Mouse (Mus musculus): ENCODE measurements around the gene Wbp2nl. TPM values are rescaled to one million over a fixed set of nuclear protein-coding genes. Genes with fewer than 3 reads are reported as not detected.
A peak's percentile ranks its signal among the peaks of the same experiment; 100 is the strongest.

Wbp2nl gene
- total RNA-seq (2022), result not detected

GRCm38 (mm10) chr15:82298764-82299561, at the start of gene Wbp2nl:
TSS of gene Wbp2nl (plus strand) at chr15:82298954.
- no peak for DNase-seq (ENCODE audit: low spot score in 2 of 2)

GRCm38 (mm10) chr15:82251579-82251978, 47.2 kb upstream of the Wbp2nl start:
- no peak for DNase-seq (ENCODE audit: low spot score in 2 of 2)

- no peak for DNase-seq (ENCODE audit: low spot score in 2 of 2)
Measured at GRCm38 (mm10) chr15:82252097-82252496, 46.7 kb upstream of the Wbp2nl start, which contains the start of gene 1500009C09Rik. TSS of gene 1500009C09Rik (plus strand) at chr15:82252397.

- DNase-seq (ENCODE audit: low spot score in 2 of 2), result no peak
Measured at GRCm38 (mm10) chr15:82255248-82255647, 43.5 kb upstream of the Wbp2nl start.

- DNase-seq (ENCODE audit: low spot score in 2 of 2), result peak; percentile 74 to 92
Measured at GRCm38 (mm10) chr15:82255944-82256383, 42.8 kb upstream of the Wbp2nl start.

GRCm38 (mm10) chr15:82259510-82259909, 39.2 kb upstream of the Wbp2nl start:
- peak in 1 of 2 experiments; percentile 67 for DNase-seq (ENCODE audit: low spot score in 2 of 2)

- peak in 1 of 2 experiments; percentile 70 for DNase-seq (ENCODE audit: low spot score in 2 of 2)
Measured at GRCm38 (mm10) chr15:82266356-82266755, 32.4 kb upstream of the Wbp2nl start.

GRCm38 (mm10) chr15:82268185-82268584, 30.6 kb upstream of the Wbp2nl start:
- DNase-seq (ENCODE audit: low spot score in 2 of 2), result no peak

- DNase-seq (ENCODE audit: low spot score in 2 of 2), result no peak
Measured at GRCm38 (mm10) chr15:82268783-82269182, 30.0 kb upstream of the Wbp2nl start.

- DNase-seq (ENCODE audit: low spot score in 2 of 2), result peak in 1 of 2 experiments; percentile 56
Measured at GRCm38 (mm10) chr15:82271201-82271600, 27.6 kb upstream of the Wbp2nl start.

- no peak for DNase-seq (ENCODE audit: low spot score in 2 of 2)
Measured at GRCm38 (mm10) chr15:82272295-82272694, 26.5 kb upstream of the Wbp2nl start.

GRCm38 (mm10) chr15:82274593-82274926, 24.2 kb upstream of the Wbp2nl start, which contains the start of gene Sept3:
TSS of gene Sept3 (plus strand) at chr15:82274893.
- no peak for DNase-seq (ENCODE audit: low spot score in 2 of 2)

- DNase-seq (ENCODE audit: low spot score in 2 of 2), result peak; percentile 71 to 72
Measured at GRCm38 (mm10) chr15:82274927-82275901, 23.5 kb upstream of the Wbp2nl start.

GRCm38 (mm10) chr15:82277591-82277990, 21.2 kb upstream of the Wbp2nl start:
- peak in 1 of 2 experiments; percentile 82 for DNase-seq (ENCODE audit: low spot score in 2 of 2)

GRCm38 (mm10) chr15:82280638-82281037, 18.1 kb upstream of the Wbp2nl start:
- no peak for DNase-seq (ENCODE audit: low spot score in 2 of 2)

- no peak for DNase-seq (ENCODE audit: low spot score in 2 of 2)
Measured at GRCm38 (mm10) chr15:82286157-82286556, 12.6 kb upstream of the Wbp2nl start.

- DNase-seq (ENCODE audit: low spot score in 2 of 2), result no peak
Measured at GRCm38 (mm10) chr15:82290252-82290651, 8.5 kb upstream of the Wbp2nl start.

GRCm38 (mm10) chr15:82292851-82293250, 5.9 kb upstream of the Wbp2nl start:
- no peak for DNase-seq (ENCODE audit: low spot score in 2 of 2)

- DNase-seq (ENCODE audit: low spot score in 2 of 2), result no peak
Measured at GRCm38 (mm10) chr15:82293271-82293711, 5.5 kb upstream of the Wbp2nl start.

- no peak for DNase-seq (ENCODE audit: low spot score in 2 of 2)
Measured at GRCm38 (mm10) chr15:82294059-82294458, 4.7 kb upstream of the Wbp2nl start.

GRCm38 (mm10) chr15:82307107-82307506, 8.4 kb downstream of the Wbp2nl start:
- no peak for DNase-seq (ENCODE audit: low spot score in 2 of 2)

- DNase-seq (ENCODE audit: low spot score in 2 of 2), result no peak
Measured at GRCm38 (mm10) chr15:82308416-82308815, 9.7 kb downstream of the Wbp2nl start.

Measured in left cerebral cortex, adult 8-10 months (tissue).